Mouse (Mus musculus): ENCODE results near the gene Mef2b. TPM values are rescaled to one million over a fixed set of nuclear protein-coding genes. Genes with fewer than 3 reads are reported as not detected.

Mef2b gene
- polyA plus RNA-seq (2014; fragmentation: Nextera tagmentation; extraction: Ambion mirVana): 0.46 and 0.50 TPM in 2 replicates

GRCm38 (mm10) chr8:70139026-70139857 lies at the start of gene Mef2b, which contains the start of the genes Rfxank and Borcs8:
Gene Mef2b, plus strand, starts transcription at chr8:70139711.
Gene Rfxank, minus strand, starts transcription at chr8:70139154.
Gene Borcs8, plus strand, starts transcription at chr8:70139499.
- H3K27me3 ChIP-seq (ENCODE audit: control insufficient read depth, insufficient read depth, low read length): no peaks in the 10 kb centered on the region
- ATAC-seq (ENCODE audit: low FRiP score, low TSS enrichment) (peak; percentile 97), DNase-seq (peak; percentile 100)
- peak within 1 kb of the TSS; percentile 66 for H3K4me2 ChIP-seq (ENCODE audit: low read length)
- peak within 1 kb of the TSS; percentile 62 for H3K27ac ChIP-seq (replicated peaks; ENCODE audit: low read depth, low read length)
- H3K4me1 ChIP-seq (ENCODE audit: control insufficient read depth, insufficient read depth, low read length): peaks cover 19% of the 10 kb centered on the region
- H3K36me3 ChIP-seq (ENCODE audit: control insufficient read depth, insufficient read depth, low read length): peaks cover 37% of the 10 kb centered on the region
- peak within 1 kb of the TSS; percentile 55 for H3K4me3 ChIP-seq (replicated peaks; ENCODE audit: low read depth, low read length)
- peak within 1 kb of the TSS; percentile 68 for H3K9ac ChIP-seq (replicated peaks; ENCODE audit: low read length)
- under 1% methylated on average over 46 of the region's 46 CpGs for WGBS
- no peaks in the 10 kb centered on the region for H3K9me3 ChIP-seq (ENCODE audit: control insufficient read depth, low read length)

DNA sequence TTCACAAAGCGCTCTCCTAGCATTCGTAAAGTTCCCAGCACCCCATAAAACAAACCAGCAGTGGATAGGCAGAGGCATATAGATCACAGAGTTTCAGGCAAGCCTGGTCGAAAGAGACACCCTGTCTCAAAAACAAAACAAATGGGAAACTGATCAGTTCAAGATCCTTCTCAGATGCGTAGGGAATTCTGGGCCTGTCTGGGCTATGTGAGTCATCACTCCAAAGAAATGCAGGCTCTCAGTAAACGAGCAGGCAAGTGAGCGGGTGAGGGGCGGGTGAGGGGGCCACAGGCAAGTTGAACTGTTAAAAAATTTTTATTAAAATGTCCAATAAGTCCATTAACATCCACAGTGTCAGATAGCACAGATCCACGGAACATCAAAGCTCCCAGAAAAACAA lies 46.7 kb upstream of the Mef2b start:
- DNase-seq: no peak
- peaks cover 13% of the 10 kb centered on the region for H3K27me3 ChIP-seq (ENCODE audit: control insufficient read depth, insufficient read depth, low read length)
- ATAC-seq (ENCODE audit: low FRiP score, low TSS enrichment): no peak
- H3K9me3 ChIP-seq (ENCODE audit: control insufficient read depth, low read length): no peaks in the 10 kb centered on the region
- no peak overlapping the region for H3K4me3 ChIP-seq (replicated peaks; ENCODE audit: low read depth, low read length)
- peaks cover 18% of the 10 kb centered on the region; the same call in 1 of the 2 replicates for H3K4me1 ChIP-seq (ENCODE audit: control insufficient read depth, insufficient read depth, low read length)
- WGBS: 73% methylated on average over 8 of the region's 8 CpGs
- 0 out of 2 replicates have a peak overlapping the region, but pooled peaks have one; percentile 8 for H3K27ac ChIP-seq (replicated peaks; ENCODE audit: low read depth, low read length)
- no peak overlapping the region for H3K9ac ChIP-seq (replicated peaks; ENCODE audit: low read length)
- H3K36me3 ChIP-seq (ENCODE audit: control insufficient read depth, insufficient read depth, low read length): peaks cover 42% of the 10 kb centered on the region
- H3K4me2 ChIP-seq (ENCODE audit: low read length): no peak overlapping the region

DNA sequence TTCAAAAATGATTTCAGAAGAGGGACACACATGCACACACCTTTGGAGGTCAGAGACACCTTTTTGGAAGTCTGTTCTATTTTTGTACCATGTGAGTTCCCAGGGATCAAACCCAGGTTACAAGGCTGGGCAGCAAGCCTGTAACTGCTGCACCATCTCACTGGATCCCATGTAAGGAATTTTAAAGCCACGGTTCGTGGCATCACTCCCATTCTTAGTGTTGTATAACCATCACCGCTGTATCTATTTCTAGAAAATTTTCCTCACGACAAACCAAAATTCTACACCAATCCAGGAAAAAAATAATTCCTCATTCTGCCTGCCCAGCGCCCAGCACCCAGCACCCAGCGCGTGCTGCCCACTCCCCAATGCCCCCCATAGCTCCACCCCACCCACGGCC lies 40.2 kb upstream of the Mef2b start:
- peaks cover 97% of the 10 kb centered on the region for H3K36me3 ChIP-seq (ENCODE audit: control insufficient read depth, insufficient read depth, low read length)
- ATAC-seq (ENCODE audit: low FRiP score, low TSS enrichment) (no peak), DNase-seq (no peak)
- WGBS: 81% methylated on average over 8 of the region's 8 CpGs
- H3K4me2 ChIP-seq (ENCODE audit: low read length): no peak overlapping the region
- no peak overlapping the region for H3K27ac ChIP-seq (replicated peaks; ENCODE audit: low read depth, low read length)
- H3K4me3 ChIP-seq (replicated peaks; ENCODE audit: low read depth, low read length): no peak overlapping the region
- H3K4me1 ChIP-seq (ENCODE audit: control insufficient read depth, insufficient read depth, low read length): no peaks in the 10 kb centered on the region
- H3K9ac ChIP-seq (replicated peaks; ENCODE audit: low read length): no peak overlapping the region
- H3K27me3 ChIP-seq (ENCODE audit: control insufficient read depth, insufficient read depth, low read length): no peaks in the 10 kb centered on the region
- H3K9me3 ChIP-seq (ENCODE audit: control insufficient read depth, low read length): no peaks in the 10 kb centered on the region

GRCm38 (mm10) chr8:70100241-70100640 lies 39.3 kb upstream of the Mef2b start:
- peaks cover 97% of the 10 kb centered on the region for H3K36me3 ChIP-seq (ENCODE audit: control insufficient read depth, insufficient read depth, low read length)
- no peak overlapping the region for H3K4me3 ChIP-seq (replicated peaks; ENCODE audit: low read depth, low read length)
- no peak for ATAC-seq (ENCODE audit: low FRiP score, low TSS enrichment)
- H3K9ac ChIP-seq (replicated peaks; ENCODE audit: low read length): no peak overlapping the region
- 88% methylated on average over 8 of the region's 8 CpGs for WGBS
- H3K27ac ChIP-seq (replicated peaks; ENCODE audit: low read depth, low read length): no peak overlapping the region
- no peak for DNase-seq
- no peaks in the 10 kb centered on the region for H3K9me3 ChIP-seq (ENCODE audit: control insufficient read depth, low read length)
- H3K4me1 ChIP-seq (ENCODE audit: control insufficient read depth, insufficient read depth, low read length): no peaks in the 10 kb centered on the region
- no peaks in the 10 kb centered on the region for H3K27me3 ChIP-seq (ENCODE audit: control insufficient read depth, insufficient read depth, low read length)
- H3K4me2 ChIP-seq (ENCODE audit: low read length): no peak overlapping the region

DNA sequence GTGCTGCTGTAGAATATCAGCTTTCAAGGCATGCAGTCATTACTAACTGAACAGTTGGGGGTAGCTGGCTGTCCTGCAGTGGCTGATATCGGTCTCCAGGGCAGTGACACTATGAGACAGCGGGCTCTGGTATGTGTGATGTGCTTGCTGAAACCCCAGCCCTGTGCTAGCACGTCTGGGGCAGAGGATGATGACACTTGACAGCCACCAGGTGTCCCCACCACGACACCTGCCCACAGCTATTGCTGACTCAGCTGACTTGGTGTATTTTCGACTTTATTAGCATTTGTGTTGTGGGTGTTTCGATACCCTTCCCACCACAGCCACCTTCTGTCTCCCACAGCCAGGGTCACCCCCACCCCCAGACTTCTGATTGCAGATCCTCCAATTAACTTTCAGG lies 35.0 kb upstream of the Mef2b start:
- H3K4me1 ChIP-seq (ENCODE audit: control insufficient read depth, insufficient read depth, low read length): no peaks in the 10 kb centered on the region
- H3K27me3 ChIP-seq (ENCODE audit: control insufficient read depth, insufficient read depth, low read length): no peaks in the 10 kb centered on the region
- H3K9ac ChIP-seq (replicated peaks; ENCODE audit: low read length): no peak overlapping the region
- H3K4me3 ChIP-seq (replicated peaks; ENCODE audit: low read depth, low read length): no peak overlapping the region
- WGBS: 20% methylated on average over 6 of the region's 6 CpGs
- no peak overlapping the region for H3K4me2 ChIP-seq (ENCODE audit: low read length)
- H3K9me3 ChIP-seq (ENCODE audit: control insufficient read depth, low read length): no peaks in the 10 kb centered on the region
- no peak overlapping the region for H3K27ac ChIP-seq (replicated peaks; ENCODE audit: low read depth, low read length)
- ATAC-seq (ENCODE audit: low FRiP score, low TSS enrichment): 0 out of 2 replicates have a peak, but pooled peaks have one; percentile 48
- DNase-seq: peak; percentile 54
- H3K36me3 ChIP-seq (ENCODE audit: control insufficient read depth, insufficient read depth, low read length): peaks cover 97% of the 10 kb centered on the region

GRCm38 (mm10) chr8:70104922-70105321 lies 34.6 kb upstream of the Mef2b start:
- no peak overlapping the region for H3K27ac ChIP-seq (replicated peaks; ENCODE audit: low read depth, low read length)
- no peaks in the 10 kb centered on the region for H3K27me3 ChIP-seq (ENCODE audit: control insufficient read depth, insufficient read depth, low read length)
- ATAC-seq (ENCODE audit: low FRiP score, low TSS enrichment) (no peak), DNase-seq (no peak)
- no peaks in the 10 kb centered on the region for H3K9me3 ChIP-seq (ENCODE audit: control insufficient read depth, low read length)
- H3K9ac ChIP-seq (replicated peaks; ENCODE audit: low read length): no peak overlapping the region
- H3K36me3 ChIP-seq (ENCODE audit: control insufficient read depth, insufficient read depth, low read length): peaks cover 97% of the 10 kb centered on the region
- H3K4me2 ChIP-seq (ENCODE audit: low read length): no peak overlapping the region
- no peaks in the 10 kb centered on the region for H3K4me1 ChIP-seq (ENCODE audit: control insufficient read depth, insufficient read depth, low read length)
- WGBS: 83% methylated on average over 7 of the region's 7 CpGs
- H3K4me3 ChIP-seq (replicated peaks; ENCODE audit: low read depth, low read length): no peak overlapping the region

DNA sequence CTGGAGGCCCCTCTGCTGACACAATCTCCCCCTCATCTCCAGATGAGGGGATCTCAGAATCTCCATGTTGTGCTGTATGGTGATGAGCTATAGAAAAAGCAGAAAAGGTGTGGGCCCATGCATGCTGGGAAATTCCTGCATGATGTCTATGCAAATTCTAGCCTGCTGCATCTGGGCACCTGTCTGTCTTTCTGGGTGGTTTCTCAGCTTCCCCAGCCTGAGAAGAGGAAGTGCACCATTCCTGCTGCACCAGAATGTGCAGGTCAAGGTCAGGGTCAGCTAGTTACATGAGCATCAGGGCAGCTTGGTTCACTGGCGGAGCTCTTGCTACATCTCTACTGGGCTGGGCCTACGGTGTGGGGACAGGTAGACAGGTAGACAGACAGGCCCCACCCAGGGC lies 29.1 kb upstream of the Mef2b start:
- Histone ChIP-seq H3K4me3 (replicated peaks; ENCODE audit: low read depth, low read length) (no peak overlapping the region), H3K9ac (replicated peaks; ENCODE audit: low read length) (no peak overlapping the region), H3K36me3 (ENCODE audit: control insufficient read depth, insufficient read depth, low read length) (peaks cover 99% of the 10 kb centered on the region), H3K27me3 (ENCODE audit: control insufficient read depth, insufficient read depth, low read length) (peaks cover 5% of the 10 kb centered on the region; the same call in 1 of the 2 replicates), H3K4me2 (ENCODE audit: low read length) (no peak overlapping the region), H3K9me3 (ENCODE audit: control insufficient read depth, low read length) (no peaks in the 10 kb centered on the region), H3K27ac (replicated peaks; ENCODE audit: low read depth, low read length) (no peak overlapping the region), H3K4me1 (ENCODE audit: control insufficient read depth, insufficient read depth, low read length) (0 out of 2 replicates have a peak, but pooled peaks cover 3% of the 10 kb centered on the region)
- WGBS: 94% methylated on average over 2 of the region's 2 CpGs
- no peak for DNase-seq
- no peak for ATAC-seq (ENCODE audit: low FRiP score, low TSS enrichment)

DNA sequence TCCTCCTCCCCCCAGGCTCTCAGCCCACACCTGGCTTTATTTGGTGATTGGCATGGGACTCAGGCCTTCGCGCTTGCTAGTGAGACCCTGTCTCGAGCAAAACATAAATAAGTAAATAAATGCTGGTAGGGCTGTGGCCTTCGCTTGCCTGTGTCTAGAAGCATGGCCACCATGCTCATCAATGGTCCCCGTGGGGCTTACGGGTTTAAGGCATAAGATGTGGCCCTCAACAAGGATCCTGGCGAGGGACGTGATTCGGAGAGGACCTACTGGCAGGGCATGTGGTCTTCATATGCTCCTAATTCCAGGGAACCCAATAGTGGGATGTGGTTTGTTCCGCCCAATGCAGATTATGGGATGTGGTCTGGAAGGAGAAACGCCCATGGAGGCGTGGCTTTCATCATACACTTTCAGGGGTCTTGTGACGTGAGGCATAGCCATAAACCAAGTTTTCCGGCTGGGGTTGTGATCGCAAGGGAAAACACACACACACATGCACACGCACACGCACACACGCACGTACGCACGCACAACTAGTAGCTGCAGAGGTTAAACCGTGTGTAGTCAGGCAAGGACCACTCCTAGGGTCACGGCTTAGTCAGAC lies 28.2 kb upstream of the Mef2b start:
- ATAC-seq (ENCODE audit: low FRiP score, low TSS enrichment): no peak
- WGBS: 56% methylated on average over 23 of the region's 23 CpGs
- no peak for DNase-seq

More for the DNA sequence above, 28.2 kb upstream of the Mef2b start:
- H3K36me3 ChIP-seq (ENCODE audit: control insufficient read depth, insufficient read depth, low read length): peaks cover 100% of the 10 kb centered on the region
- 0 out of 2 replicates have a peak, but pooled peaks cover 3% of the 10 kb centered on the region for H3K4me1 ChIP-seq (ENCODE audit: control insufficient read depth, insufficient read depth, low read length)
- H3K27me3 ChIP-seq (ENCODE audit: control insufficient read depth, insufficient read depth, low read length): peaks cover 5% of the 10 kb centered on the region; the same call in 1 of the 2 replicates
- no peak overlapping the region for H3K4me2 ChIP-seq (ENCODE audit: low read length)
- H3K9ac ChIP-seq (replicated peaks; ENCODE audit: low read length): no peak overlapping the region
- no peak overlapping the region for H3K27ac ChIP-seq (replicated peaks; ENCODE audit: low read depth, low read length)
- H3K9me3 ChIP-seq (ENCODE audit: control insufficient read depth, low read length): no peaks in the 10 kb centered on the region
- no peak overlapping the region for H3K4me3 ChIP-seq (replicated peaks; ENCODE audit: low read depth, low read length)
